Mouse (Mus musculus): ENCODE results near the gene Dnajc8. TPM values are rescaled to one million over a fixed set of nuclear protein-coding genes. Genes with fewer than 3 reads are reported as not detected.
A peak's percentile ranks its signal among the peaks of the same experiment; 100 is the strongest.

Gene Dnajc8
- polyA plus RNA-seq, 1 experiment: 146 TPM

DNA sequence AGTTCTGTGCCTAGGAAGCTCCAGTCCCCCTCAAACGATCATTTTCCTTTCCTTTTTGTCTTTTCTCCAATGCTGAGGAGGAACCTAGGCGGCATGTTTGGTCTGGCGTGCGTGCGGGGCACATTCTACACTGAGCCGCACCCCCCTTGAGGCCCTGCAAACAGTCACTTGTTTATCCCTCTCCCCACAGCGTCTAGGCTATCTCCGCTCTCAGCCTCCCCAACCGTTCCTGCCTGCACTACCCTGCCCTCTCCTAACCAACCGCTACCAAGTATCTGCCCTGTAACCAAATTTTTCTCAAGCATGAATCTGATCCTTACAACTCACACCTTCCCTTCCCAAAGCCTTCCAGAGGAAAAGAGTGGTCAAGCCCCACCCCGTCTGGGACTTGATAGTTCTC, 32.0 kb upstream of the Dnajc8 start:
- H3K4me1 ChIP-seq (ENCODE audit: control insufficient read depth, insufficient read depth, low read length): peaks cover 5% of the 10 kb centered on the region
- TF ChIP-seq CTCF (IDR thresholded peaks at IDR 0.05; ENCODE audit: borderline replicate concordance, insufficient read depth, low read length) (no peak), POLR2A (IDR thresholded peaks at IDR 0.05; ENCODE audit: low read depth, low read length) (no peak)
- H3K27ac ChIP-seq (ENCODE audit: insufficient read depth, low read length): no peak overlapping the region
- no peak overlapping the region for H3K4me3 ChIP-seq (ENCODE audit: insufficient read depth, low read length)

DNA sequence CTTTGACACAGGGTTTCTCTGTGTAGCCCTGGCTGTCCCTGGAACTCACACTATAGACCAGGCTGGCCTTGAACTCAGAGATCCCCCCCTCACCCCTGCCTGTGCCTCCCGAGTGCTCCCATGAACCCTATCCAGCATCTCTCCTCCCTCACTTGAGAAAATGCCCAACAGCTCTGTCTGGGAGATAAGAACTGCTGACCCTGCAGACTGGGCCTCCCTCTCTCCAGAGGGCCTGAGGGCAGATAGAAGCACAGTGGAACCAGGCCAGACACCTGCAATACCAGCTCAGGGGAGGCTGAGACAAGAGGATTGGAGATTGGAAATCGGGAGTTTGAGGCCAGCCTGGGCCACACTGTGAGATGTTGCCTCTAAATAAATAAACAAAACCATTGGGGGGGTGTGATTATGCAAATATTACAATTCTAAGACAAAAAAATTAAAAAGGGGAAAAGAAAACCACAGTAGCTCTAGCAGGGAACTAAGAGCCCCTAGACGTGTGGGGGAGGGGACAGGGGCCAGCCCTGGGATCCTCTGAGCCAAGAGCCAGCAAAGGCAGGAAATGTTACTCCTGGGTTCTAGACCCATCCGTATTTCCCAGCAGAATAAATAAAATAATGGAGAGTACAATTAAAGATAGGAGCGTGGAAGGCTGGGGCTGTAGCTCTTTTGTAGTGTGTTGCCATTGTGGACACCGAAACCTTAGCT, 30.2 kb upstream of the Dnajc8 start:
- TF ChIP-seq CTCF (IDR thresholded peaks at IDR 0.05; ENCODE audit: borderline replicate concordance, insufficient read depth, low read length) (no peak), POLR2A (IDR thresholded peaks at IDR 0.05; ENCODE audit: low read depth, low read length) (no peak)
- Histone ChIP-seq H3K4me1 (ENCODE audit: control insufficient read depth, insufficient read depth, low read length) (peaks cover 5% of the 10 kb centered on the region), H3K27ac (ENCODE audit: insufficient read depth, low read length) (no peak overlapping the region), H3K4me3 (ENCODE audit: insufficient read depth, low read length) (no peak overlapping the region)

DNA sequence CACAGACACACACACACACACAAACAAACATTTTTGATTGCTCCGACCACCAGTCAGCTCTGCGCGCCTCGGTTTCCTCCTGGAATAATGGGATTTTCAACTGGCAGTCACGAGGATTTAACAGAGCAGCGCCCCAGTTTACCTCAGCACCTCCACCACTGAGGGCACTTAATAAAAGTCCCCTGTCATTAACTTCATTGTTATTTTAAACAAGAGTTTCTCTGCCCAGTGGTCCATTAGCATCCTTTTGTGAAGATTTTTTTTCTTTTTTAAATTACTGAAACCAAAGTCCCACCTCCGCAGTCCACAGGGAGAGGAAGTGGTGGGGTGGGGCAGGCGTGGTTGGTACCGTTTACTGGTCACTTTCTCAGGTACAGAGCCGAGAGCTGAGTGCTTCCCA, 29.6 kb upstream of the Dnajc8 start:
- no peak overlapping the region for H3K27ac ChIP-seq (ENCODE audit: insufficient read depth, low read length)
- TF ChIP-seq CTCF (IDR thresholded peaks at IDR 0.05; ENCODE audit: borderline replicate concordance, insufficient read depth, low read length): no peak
- TF ChIP-seq POLR2A (IDR thresholded peaks at IDR 0.05; ENCODE audit: low read depth, low read length): no peak
- peaks cover 5% of the 10 kb centered on the region for H3K4me1 ChIP-seq (ENCODE audit: control insufficient read depth, insufficient read depth, low read length)
- H3K4me3 ChIP-seq (ENCODE audit: insufficient read depth, low read length): no peak overlapping the region

DNA sequence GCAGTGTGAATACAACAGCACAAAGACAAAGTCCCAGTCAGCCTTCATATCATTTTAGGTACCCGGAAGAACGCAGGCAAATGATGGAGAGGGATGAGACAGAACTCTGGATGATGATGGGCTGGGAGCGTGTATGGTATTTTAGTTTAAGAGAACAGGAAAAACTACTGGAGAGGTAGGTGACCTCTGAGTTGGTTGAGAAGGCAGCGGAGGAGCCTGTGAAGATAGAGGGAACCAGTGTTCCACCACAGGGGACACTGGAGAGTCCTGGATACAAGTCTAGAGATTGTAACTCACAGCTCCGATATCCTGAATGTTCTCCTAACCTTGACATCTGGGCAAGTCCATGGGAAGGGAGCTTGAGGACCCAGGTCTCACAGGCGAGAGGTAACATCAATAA, 29.1 kb upstream of the Dnajc8 start:
- Histone ChIP-seq H3K27ac (ENCODE audit: insufficient read depth, low read length) (no peak overlapping the region), H3K4me3 (ENCODE audit: insufficient read depth, low read length) (peak overlapping the region; percentile 71), H3K4me1 (ENCODE audit: control insufficient read depth, insufficient read depth, low read length) (peaks cover 5% of the 10 kb centered on the region)
- no peak for TF ChIP-seq POLR2A (IDR thresholded peaks at IDR 0.05; ENCODE audit: low read depth, low read length)
- TF ChIP-seq CTCF (IDR thresholded peaks at IDR 0.05; ENCODE audit: borderline replicate concordance, insufficient read depth, low read length): no peak

DNA sequence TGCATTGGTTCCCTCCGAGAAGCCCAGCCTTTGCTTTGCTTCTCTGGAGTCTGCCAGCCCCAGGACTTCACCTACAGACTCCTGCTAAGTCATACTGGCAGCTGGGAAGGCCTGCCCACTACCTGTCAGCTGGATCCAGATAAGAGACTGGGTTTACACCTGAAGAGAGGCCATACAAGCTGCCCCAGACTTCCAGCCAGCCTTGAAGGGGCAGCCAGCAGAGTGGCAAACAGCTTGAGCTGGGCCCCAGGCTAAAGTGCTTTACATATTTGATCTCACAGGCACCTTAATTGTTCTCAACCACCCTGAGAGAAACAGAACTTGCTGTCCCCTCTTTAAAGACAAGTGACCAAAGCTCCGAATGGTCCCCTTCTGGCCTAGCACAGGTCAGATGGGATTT, 28.1 kb upstream of the Dnajc8 start:
- Histone ChIP-seq H3K4me1 (ENCODE audit: control insufficient read depth, insufficient read depth, low read length) (peaks cover 5% of the 10 kb centered on the region), H3K27ac (ENCODE audit: insufficient read depth, low read length) (no peak overlapping the region), H3K4me3 (ENCODE audit: insufficient read depth, low read length) (peak overlapping the region; percentile 71)
- no peak for TF ChIP-seq CTCF (IDR thresholded peaks at IDR 0.05; ENCODE audit: borderline replicate concordance, insufficient read depth, low read length)
- TF ChIP-seq POLR2A (IDR thresholded peaks at IDR 0.05; ENCODE audit: low read depth, low read length): no peak

DNA sequence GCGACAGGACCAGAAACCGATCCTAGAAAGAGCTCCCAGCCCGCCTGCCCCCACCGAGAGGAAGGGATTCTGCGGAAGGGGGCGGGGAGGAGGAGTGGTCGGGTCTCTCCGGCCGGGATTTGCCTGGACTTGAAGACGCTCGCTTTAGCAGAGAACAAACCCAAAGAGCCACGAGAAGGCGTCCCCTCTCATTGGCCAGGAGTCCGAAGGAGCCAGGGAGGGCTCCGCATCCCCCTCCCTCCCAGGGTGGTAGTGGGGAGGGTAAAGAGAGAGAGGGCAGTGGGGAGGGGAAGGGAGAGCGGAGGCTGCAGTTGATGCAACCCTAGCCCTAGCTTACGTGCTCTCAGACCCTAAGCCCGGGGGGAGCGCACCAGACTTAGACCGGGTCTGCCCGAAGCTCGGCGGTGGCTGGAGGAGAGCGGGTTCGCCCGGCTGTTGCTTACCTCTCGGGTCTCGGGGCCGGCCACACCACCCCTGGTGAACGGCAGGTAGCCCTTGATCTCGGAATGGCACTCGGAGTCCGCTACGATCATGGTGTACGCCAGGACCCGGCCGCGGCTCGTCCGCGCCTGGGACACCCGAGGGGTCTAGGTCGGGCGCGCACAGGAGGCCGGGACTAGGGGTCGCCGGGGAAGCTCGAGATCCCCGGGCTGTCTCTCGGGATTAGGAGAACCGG, 25.6 kb upstream of the Dnajc8 start:
- H3K4me1 ChIP-seq (ENCODE audit: control insufficient read depth, insufficient read depth, low read length): peaks cover 7% of the 10 kb centered on the region
- peak overlapping the region; percentile 98 for H3K27ac ChIP-seq (ENCODE audit: insufficient read depth, low read length)
- H3K4me3 ChIP-seq (ENCODE audit: insufficient read depth, low read length): peak overlapping the region; percentile 71
- TF ChIP-seq POLR2A (IDR thresholded peaks at IDR 0.05; ENCODE audit: low read depth, low read length) (peak; percentile 86), CTCF (IDR thresholded peaks at IDR 0.05; ENCODE audit: borderline replicate concordance, insufficient read depth, low read length) (no peak)

DNA sequence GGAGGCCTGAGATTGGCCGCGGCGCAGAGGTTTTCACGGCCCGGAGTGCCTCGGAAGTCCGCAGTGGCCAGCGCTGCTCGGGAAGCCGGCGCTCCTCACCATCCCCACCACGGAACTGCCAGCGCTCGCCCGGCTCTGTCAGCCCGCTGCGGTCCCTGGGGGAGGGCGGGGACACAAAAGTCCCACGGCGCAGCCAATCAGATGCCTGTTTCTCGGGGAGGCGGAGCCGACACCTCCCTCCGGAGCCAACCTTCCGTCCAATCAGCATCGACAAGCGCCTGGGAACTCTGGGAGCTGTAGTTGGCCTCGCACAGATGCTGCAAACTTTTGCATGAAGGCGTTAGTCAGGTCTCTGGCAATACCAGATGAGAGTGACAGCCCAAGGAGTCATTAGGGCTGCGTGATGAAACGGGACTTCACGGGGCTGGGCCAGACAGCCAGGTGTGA, 25.0 kb upstream of the Dnajc8 start, which contains the start of gene Sesn2:
TSS of gene Sesn2 (minus strand) at position 150 of the 447 bp plus-strand sequence.
- Histone ChIP-seq H3K4me1 (ENCODE audit: control insufficient read depth, insufficient read depth, low read length) (peaks cover 7% of the 10 kb centered on the region), H3K4me3 (ENCODE audit: insufficient read depth, low read length) (peak within 1 kb of the TSS; percentile 71), H3K27ac (ENCODE audit: insufficient read depth, low read length) (peak within 1 kb of the TSS; percentile 98)
- TF ChIP-seq POLR2A (IDR thresholded peaks at IDR 0.05; ENCODE audit: low read depth, low read length) (peak; percentile 97), CTCF (IDR thresholded peaks at IDR 0.05; ENCODE audit: borderline replicate concordance, insufficient read depth, low read length) (no peak)

DNA sequence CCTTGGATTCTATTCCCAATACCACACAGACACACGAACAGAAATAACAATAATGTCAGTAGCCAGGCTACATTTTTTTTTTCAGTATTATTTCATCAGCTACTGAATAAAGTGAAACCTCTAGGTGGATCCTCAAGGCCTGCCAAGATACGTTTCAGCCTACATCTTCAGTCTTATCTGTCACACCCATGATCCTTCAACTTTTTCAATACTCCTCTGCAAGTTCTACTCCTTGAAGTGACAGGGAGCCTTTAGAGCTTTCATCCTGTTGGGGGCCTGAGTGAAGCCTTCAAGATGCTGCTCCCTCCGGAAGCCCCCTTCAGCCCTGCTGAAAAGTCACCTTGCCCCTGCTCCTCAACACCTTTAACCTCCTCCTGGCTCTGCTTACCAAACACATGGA, 23.3 kb upstream of the Dnajc8 start:
- Histone ChIP-seq H3K4me1 (ENCODE audit: control insufficient read depth, insufficient read depth, low read length) (0 out of 2 replicates have a peak, but pooled peaks cover 4% of the 10 kb centered on the region), H3K4me3 (ENCODE audit: insufficient read depth, low read length) (no peak overlapping the region), H3K27ac (ENCODE audit: insufficient read depth, low read length) (no peak overlapping the region)
- TF ChIP-seq CTCF (IDR thresholded peaks at IDR 0.05; ENCODE audit: borderline replicate concordance, insufficient read depth, low read length) (no peak), POLR2A (IDR thresholded peaks at IDR 0.05; ENCODE audit: low read depth, low read length) (no peak)

DNA sequence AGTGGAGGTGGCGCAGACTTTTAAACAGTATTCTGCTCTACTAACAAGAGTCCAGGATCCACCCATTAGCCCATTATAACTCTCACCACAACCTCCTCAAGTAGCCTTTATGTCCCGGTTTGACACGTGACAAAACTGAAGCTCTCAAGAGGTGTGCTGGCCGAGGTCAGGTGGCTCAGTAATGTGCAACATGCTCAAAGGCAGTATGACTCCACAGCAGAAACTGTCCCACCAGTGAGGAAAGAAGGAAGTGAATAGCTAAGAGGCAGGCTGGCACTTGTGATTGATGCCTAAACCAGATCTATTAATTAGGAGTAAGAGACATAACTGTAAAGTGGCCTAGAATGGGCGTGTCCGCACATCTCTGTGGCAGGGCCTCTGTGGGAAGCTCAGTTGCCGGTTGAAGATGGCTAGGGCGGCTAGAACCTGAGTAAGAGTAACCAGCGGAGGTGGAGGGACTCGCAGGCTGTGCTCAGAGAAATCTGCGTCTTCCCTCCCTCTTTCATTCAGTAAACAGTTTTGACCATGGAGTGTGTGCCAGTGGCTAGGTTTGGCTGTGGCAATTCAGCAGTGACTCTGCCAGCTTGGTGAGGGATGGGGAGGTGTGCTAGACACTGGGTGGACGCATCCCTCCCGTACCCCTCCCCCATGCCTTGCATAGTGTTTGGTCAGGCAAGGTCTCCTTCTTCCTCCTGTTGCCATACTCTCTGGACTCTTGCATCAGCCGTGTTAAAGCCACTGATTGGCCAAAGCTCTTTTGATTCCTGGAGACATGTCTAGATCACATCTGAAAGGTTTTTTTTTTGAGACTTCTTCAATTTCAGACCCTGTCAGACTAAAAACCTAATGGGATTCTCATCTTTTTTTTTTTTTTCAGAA, 21.7 kb upstream of the Dnajc8 start:
- Histone ChIP-seq H3K4me1 (ENCODE audit: control insufficient read depth, insufficient read depth, low read length) (0 out of 2 replicates have a peak, but pooled peaks cover 2% of the 10 kb centered on the region), H3K27ac (ENCODE audit: insufficient read depth, low read length) (peak overlapping the region; percentile 100), H3K4me3 (ENCODE audit: insufficient read depth, low read length) (no peak overlapping the region)
- TF ChIP-seq CTCF (IDR thresholded peaks at IDR 0.05; ENCODE audit: borderline replicate concordance, insufficient read depth, low read length) (no peak), POLR2A (IDR thresholded peaks at IDR 0.05; ENCODE audit: low read depth, low read length) (peak; percentile 79)
